Mouse (Mus musculus): ENCODE measurements around the gene Zmynd10. TPM values are rescaled to one million over a fixed set of nuclear protein-coding genes. Genes with fewer than 3 reads are reported as not detected.

Zmynd10 gene
- total RNA-seq, 2 experiments from 2014 or later = 3.8 to 4.7 TPM

- TF ChIP-seq CTCF (IDR thresholded peaks at IDR 0.05) = no peak
- intact Hi-C loops (cut with DNase I) = no loop called here
- H3K27ac ChIP-seq = no peak overlapping the region
- no peak overlapping the region for H3K4me3 ChIP-seq
- DNase-seq (ENCODE audit: extremely low spot score in 1 of 2, low spot score in 2 of 2) = no peak
These were observed 25.9 kb upstream of the Zmynd10 start for GRCm38 (mm10) chr9:107521190-107521589.

GRCm38 (mm10) chr9:107521711-107522399 lies 25.2 kb upstream of the Zmynd10 start:
- TF ChIP-seq CTCF (IDR thresholded peaks at IDR 0.05) = no peak
- Histone ChIP-seq H3K27ac (no peak overlapping the region), H3K4me3 (no peak overlapping the region)
- intact Hi-C loops (cut with DNase I) = no loop called here
- no peak for DNase-seq (ENCODE audit: extremely low spot score in 1 of 2, low spot score in 2 of 2)

DNA sequence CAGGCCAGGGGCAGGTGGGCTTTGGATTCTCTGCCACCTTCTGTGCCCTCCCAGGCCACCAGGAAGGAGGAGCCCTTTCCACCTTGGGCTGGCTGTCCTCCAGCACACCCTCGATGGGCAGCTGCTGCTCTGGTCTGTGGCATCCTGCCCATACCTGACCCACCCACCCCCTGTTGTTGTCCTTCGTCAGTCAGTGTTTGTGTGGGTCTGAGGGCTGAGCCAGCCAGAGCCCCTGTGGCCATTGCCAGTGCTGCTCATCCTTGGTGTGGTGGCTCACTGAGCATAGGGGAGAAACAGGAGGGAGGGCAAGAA lies 24.7 kb upstream of the Zmynd10 start:
- no peak overlapping the region for H3K27ac ChIP-seq
- no peak for TF ChIP-seq CTCF (IDR thresholded peaks at IDR 0.05)
- DNase-seq (ENCODE audit: extremely low spot score in 1 of 2, low spot score in 2 of 2) = no peak
- H3K4me3 ChIP-seq = no peak overlapping the region
- intact Hi-C loops (cut with DNase I) = no loop called here

- no peak for TF ChIP-seq CTCF (IDR thresholded peaks at IDR 0.05)
- H3K27ac ChIP-seq = no peak overlapping the region
- peak; percentile 70 to 78 for DNase-seq (ENCODE audit: extremely low spot score in 1 of 2, low spot score in 2 of 2)
- H3K4me3 ChIP-seq = peak overlapping the region; percentile 40
- intact Hi-C loops (cut with DNase I) = no loop called here
These were observed 20.7 kb upstream of the Zmynd10 start for GRCm38 (mm10) chr9:107526198-107527026.

- Histone ChIP-seq H3K4me3 (peak within 1 kb of the TSS; percentile 69), H3K27ac (peak within 1 kb of the TSS; percentile 92)
- DNase-seq (ENCODE audit: extremely low spot score in 1 of 2, low spot score in 2 of 2) = peak; percentile 90 to 94
- intact Hi-C loops (cut with DNase I) = loop anchor here (10.0 kb wide), 1 partner anchor 649 kb away; the partner anchor contains the start of gene Rbm15b
- peak; percentile 34 for TF ChIP-seq CTCF (IDR thresholded peaks at IDR 0.05)
These were observed 13.2 kb upstream of the Zmynd10 start, which contains the start of gene Tmem115 for GRCm38 (mm10) chr9:107533791-107534407. TSS of gene Tmem115 (plus strand) at chr9:107533945.

- H3K27ac ChIP-seq = peak overlapping the region; percentile 92
- peak overlapping the region; percentile 69 for H3K4me3 ChIP-seq
- DNase-seq (ENCODE audit: extremely low spot score in 1 of 2, low spot score in 2 of 2) = no peak
- intact Hi-C loops (cut with DNase I) = loop anchor here (10.0 kb wide), 1 partner anchor 650 kb away; the partner anchor contains the start of gene Rbm15b
- no peak for TF ChIP-seq CTCF (IDR thresholded peaks at IDR 0.05)
These were observed 12.5 kb upstream of the Zmynd10 start for GRCm38 (mm10) chr9:107534408-107535202.

DNA sequence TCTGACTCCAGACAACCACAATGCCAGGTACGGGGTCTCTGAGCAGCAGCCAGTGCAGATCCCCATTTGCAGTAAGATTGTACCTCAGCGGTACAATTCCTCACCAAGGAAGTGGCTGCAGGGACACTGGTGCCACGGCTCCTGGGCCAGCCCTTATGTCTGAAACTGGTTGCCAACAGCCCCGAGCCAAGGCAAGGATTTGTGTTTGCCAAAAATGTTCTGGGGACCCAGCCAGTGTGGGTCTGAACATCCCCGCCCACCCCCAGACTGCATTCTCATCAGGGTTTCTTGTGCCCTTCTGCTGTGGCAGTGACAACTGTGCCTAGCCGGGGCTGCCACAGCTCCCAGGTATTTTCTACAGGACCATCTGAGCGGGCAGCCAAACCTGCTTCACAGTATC lies 8.9 kb upstream of the Zmynd10 start:
- DNase-seq (ENCODE audit: extremely low spot score in 1 of 2, low spot score in 2 of 2) = no peak
- no peak overlapping the region for H3K27ac ChIP-seq
- TF ChIP-seq CTCF (IDR thresholded peaks at IDR 0.05) = no peak
- intact Hi-C loops (cut with DNase I) = loop anchor here (10.0 kb wide), 1 partner anchor 653 kb away; the partner anchor contains the start of gene Rbm15b
- H3K4me3 ChIP-seq = no peak overlapping the region

GRCm38 (mm10) chr9:107538711-107539110 lies 8.4 kb upstream of the Zmynd10 start:
- intact Hi-C loops (cut with DNase I) = loop anchor here (10.0 kb wide), 1 partner anchor 654 kb away; the partner anchor contains the start of gene Rbm15b
- DNase-seq (ENCODE audit: extremely low spot score in 1 of 2, low spot score in 2 of 2) = no peak
- TF ChIP-seq CTCF (IDR thresholded peaks at IDR 0.05) = no peak
- no peak overlapping the region for H3K27ac ChIP-seq
- H3K4me3 ChIP-seq = no peak overlapping the region

GRCm38 (mm10) chr9:107539940-107540339 lies 7.2 kb upstream of the Zmynd10 start:
- no peak for TF ChIP-seq CTCF (IDR thresholded peaks at IDR 0.05)
- H3K4me3 ChIP-seq = no peak overlapping the region
- intact Hi-C loops (cut with DNase I) = loop anchor here (10.0 kb wide), 1 partner anchor 655 kb away; the partner anchor contains the start of gene Rbm15b
- no peak for DNase-seq (ENCODE audit: extremely low spot score in 1 of 2, low spot score in 2 of 2)
- no peak overlapping the region for H3K27ac ChIP-seq

- DNase-seq (ENCODE audit: extremely low spot score in 1 of 2, low spot score in 2 of 2) = no peak
- intact Hi-C loops (cut with DNase I) = no loop called here
- no peak overlapping the region for H3K27ac ChIP-seq
- no peak for TF ChIP-seq CTCF (IDR thresholded peaks at IDR 0.05)
- no peak overlapping the region for H3K4me3 ChIP-seq
These were observed 6.7 kb upstream of the Zmynd10 start for GRCm38 (mm10) chr9:107540420-107540819.

- TF ChIP-seq CTCF (IDR thresholded peaks at IDR 0.05) = no peak
- Histone ChIP-seq H3K27ac (peak overlapping the region; percentile 95), H3K4me3 (peak overlapping the region; percentile 95)
- DNase-seq (ENCODE audit: extremely low spot score in 1 of 2, low spot score in 2 of 2) = no peak
- intact Hi-C loops (cut with DNase I) = no loop called here
These were observed 6.1 kb upstream of the Zmynd10 start for GRCm38 (mm10) chr9:107541005-107541404.

Measured in left cerebral cortex, adult 2 months (tissue).